Mouse (Mus musculus): ENCODE measurements around the gene Kcnq5. TPM values are rescaled to one million over a fixed set of nuclear protein-coding genes. Genes with fewer than 3 reads are reported as not detected.

Kcnq5 gene
- total and polyA plus RNA-seq, 3 experiments = 6.5 to 8.7 (median 8.2) TPM

DNA sequence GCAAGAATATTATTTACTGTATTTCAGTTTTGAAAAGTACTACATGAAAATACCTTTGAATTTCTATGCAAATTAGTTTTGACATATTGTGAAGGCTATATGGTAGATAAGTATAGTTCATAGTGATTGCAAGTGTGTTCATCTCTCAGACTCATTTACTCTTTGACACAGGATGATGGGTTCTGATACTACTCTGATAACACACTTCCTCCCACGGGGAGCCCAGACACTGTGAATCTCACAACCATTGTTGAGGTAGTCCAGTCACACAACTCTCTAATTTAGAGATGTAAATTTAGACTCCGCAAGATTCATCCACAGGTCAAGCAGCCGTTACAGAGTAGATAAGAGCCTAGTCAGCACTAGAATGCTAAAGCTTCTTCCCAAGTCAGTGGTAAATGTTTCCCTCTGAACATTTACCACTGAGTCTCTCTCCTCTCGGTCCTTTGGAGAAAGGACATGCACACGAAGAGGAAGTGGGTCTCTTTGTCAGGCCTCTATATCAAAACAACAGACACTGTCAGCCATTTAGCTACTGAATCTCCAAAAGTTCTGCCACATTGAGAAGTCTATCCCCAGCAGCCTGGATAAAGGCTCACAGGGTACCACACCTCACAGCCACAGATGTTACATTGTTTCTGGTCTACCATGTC is 65.5 kb downstream of the Kcnq5 start:
- in situ Hi-C loops (cut with MboI; ENCODE audit: low pct_ligation_motif_present, low pct_unique_long_range_greater_than_20kb, low sequenced_read_pairs) (no loop called here), dilution Hi-C loops (cut with MboI; ENCODE audit: extremely low pct_ligation_motif_present, extremely low pct_unique_long_range_greater_than_20kb, low sequenced_read_pairs) (no loop called here)
- Histone ChIP-seq H3K9ac (ENCODE audit: insufficient read depth, low read depth) (no peak overlapping the region), H3K9me3 (replicated peaks; ENCODE audit: low read length) (no peaks in the 10 kb centered on the region), H3K79me2 (replicated peaks; ENCODE audit: control insufficient read depth, extremely low read depth, insufficient read depth, poor library complexity, severe bottlenecking) (no peaks in the 10 kb centered on the region), H3K27ac (ENCODE audit: insufficient read depth, low read depth) (no peak overlapping the region), H3K4me1 (ENCODE audit: control insufficient read depth in 1 of 2, insufficient read depth in 2 of 2) (peaks cover 2 to 17% of the 10 kb centered on the region in 2 experiments; a peak in 3 of 4 replicates), H3K36me3 (replicated peaks in 1 of 2; ENCODE audit: control insufficient read depth in 1 of 2, insufficient read depth in 1 of 2, low read length in 1 of 2) (peaks cover 0 to 2% of the 10 kb centered on the region in 2 experiments), H3K4me2 (ENCODE audit: insufficient read depth, low read depth, poor library complexity, severe bottlenecking) (no peak overlapping the region), H3K4me3 (replicated peaks in 1 of 3; ENCODE audit: low read depth in 2 of 3, low read length in 2 of 3, poor library complexity in 1 of 3) (no peak overlapping the region), H3K27me3 (replicated peaks) (no peaks in the 10 kb centered on the region)
- TF ChIP-seq MXI1 (IDR thresholded peaks at IDR 0.05; ENCODE audit: low read depth, low read length) = no peak
- TF ChIP-seq HCFC1 (IDR thresholded peaks at IDR 0.05; ENCODE audit: low read depth, low read length) = no peak
- no peak for TF ChIP-seq USF1 (IDR thresholded peaks at IDR 0.05; ENCODE audit: low read depth, low read length)
- no peak for TF ChIP-seq EP300 (IDR thresholded peaks at IDR 0.05; ENCODE audit: low read length)
- TF ChIP-seq CHD2 (IDR thresholded peaks at IDR 0.05; ENCODE audit: low read length) = no peak
- no peak for TF ChIP-seq ZNF384 (IDR thresholded peaks at IDR 0.05; ENCODE audit: low read depth, low read length)
- TF ChIP-seq CTCF (conservative IDR thresholded peaks at IDR 0.05 in 1 of 2, IDR thresholded peaks at IDR 0.05 in 1 of 2; ENCODE audit: low read depth in 2 of 2, low read length in 2 of 2) = no peak
- no peak for TF ChIP-seq USF2 (conservative IDR thresholded peaks at IDR 0.05; ENCODE audit: low read depth, low read length)
- no peak for TF ChIP-seq MAX (IDR thresholded peaks at IDR 0.05; ENCODE audit: low read length)
- no peak for TF ChIP-seq TCF12 (IDR thresholded peaks at IDR 0.05; ENCODE audit: low read depth, low read length)
- TF ChIP-seq BHLHE40 (IDR thresholded peaks at IDR 0.05; ENCODE audit: low read depth, low read length) = no peak
- no peak for TF ChIP-seq JUND (conservative IDR thresholded peaks at IDR 0.05; ENCODE audit: low read depth, low read length)
- TF ChIP-seq CHD1 (IDR thresholded peaks at IDR 0.05; ENCODE audit: low read depth, low read length) = no peak
- no peak for TF ChIP-seq MYC (IDR thresholded peaks at IDR 0.05; ENCODE audit: low read depth, low read length)
- TF ChIP-seq TBP (conservative IDR thresholded peaks at IDR 0.05; ENCODE audit: low read depth, low read length) = no peak
- TF ChIP-seq POLR2AphosphoS2 (IDR thresholded peaks at IDR 0.05; ENCODE audit: low read depth, low read length) = no peak
- TF ChIP-seq MAZ (IDR thresholded peaks at IDR 0.05; ENCODE audit: low read depth, low read length) = no peak
- TF ChIP-seq RCOR1 (conservative IDR thresholded peaks at IDR 0.05; ENCODE audit: low read depth, low read length) = no peak
- no peak for DNase-seq (ENCODE audit: extremely low read depth)

DNA sequence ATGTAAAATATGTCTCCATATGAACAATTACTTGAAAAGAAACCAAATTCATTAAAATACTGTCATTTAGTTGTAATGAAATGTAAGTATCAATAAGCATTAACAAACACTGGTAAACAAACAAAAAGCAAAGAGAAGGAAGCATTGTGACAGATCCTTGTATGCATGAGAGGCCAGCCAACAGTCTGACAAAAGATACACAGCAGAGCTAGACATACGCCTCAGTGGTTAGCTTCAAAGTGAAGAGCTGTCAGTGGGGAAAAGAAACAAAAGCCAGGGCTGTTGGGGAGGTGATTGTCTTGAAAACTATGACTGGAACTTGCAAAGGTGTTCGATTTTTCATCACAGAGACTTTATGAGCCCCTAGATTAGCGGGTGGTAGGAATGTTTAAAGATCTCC is 78.0 kb downstream of the Kcnq5 start:
- H3K9me3 ChIP-seq (replicated peaks; ENCODE audit: low read length) = no peaks in the 10 kb centered on the region
- no peak overlapping the region for H3K4me3 ChIP-seq (replicated peaks in 1 of 3; ENCODE audit: low read depth in 2 of 3, low read length in 2 of 3, poor library complexity in 1 of 3)
- H3K36me3 ChIP-seq (replicated peaks in 1 of 2; ENCODE audit: control insufficient read depth in 1 of 2, insufficient read depth in 1 of 2, low read length in 1 of 2) = peaks cover 0 to 5% of the 10 kb centered on the region in 2 experiments
- H3K27me3 ChIP-seq (replicated peaks) = no peaks in the 10 kb centered on the region
- no peaks in the 10 kb centered on the region for H3K4me1 ChIP-seq (ENCODE audit: control insufficient read depth in 1 of 2, insufficient read depth in 2 of 2)
- H3K79me2 ChIP-seq (replicated peaks; ENCODE audit: control insufficient read depth, extremely low read depth, insufficient read depth, poor library complexity, severe bottlenecking) = peaks cover 2% of the 10 kb centered on the region; the same call in 1 of the 2 replicates
- H3K4me2 ChIP-seq (ENCODE audit: insufficient read depth, low read depth, poor library complexity, severe bottlenecking) = no peak overlapping the region
- no peak for DNase-seq (ENCODE audit: extremely low read depth)
- TF ChIP-seq TBP (conservative IDR thresholded peaks at IDR 0.05; ENCODE audit: low read depth, low read length) = no peak
- TF ChIP-seq ZC3H11A (IDR thresholded peaks at IDR 0.05; ENCODE audit: low read depth, low read length) = no peak
- TF ChIP-seq MAX (IDR thresholded peaks at IDR 0.05; ENCODE audit: low read length) = no peak
- TF ChIP-seq ELF1 (IDR thresholded peaks at IDR 0.05; ENCODE audit: low read depth, low read length) = no peak
- no peak for TF ChIP-seq POLR2AphosphoS2 (IDR thresholded peaks at IDR 0.05; ENCODE audit: low read depth, low read length)
- TF ChIP-seq HCFC1 (IDR thresholded peaks at IDR 0.05; ENCODE audit: low read depth, low read length) = no peak
- no peak overlapping the region for H3K27ac ChIP-seq (ENCODE audit: insufficient read depth, low read depth)
- in situ Hi-C loops (cut with MboI; ENCODE audit: low pct_ligation_motif_present, low pct_unique_long_range_greater_than_20kb, low sequenced_read_pairs) (no loop called here), dilution Hi-C loops (cut with MboI; ENCODE audit: extremely low pct_ligation_motif_present, extremely low pct_unique_long_range_greater_than_20kb, low sequenced_read_pairs) (no loop called here)
- H3K9ac ChIP-seq (ENCODE audit: insufficient read depth, low read depth) = no peak overlapping the region
